Mouse (Mus musculus): ENCODE data around the gene Tmem141. TPM values are rescaled to one million over a fixed set of nuclear protein-coding genes. Genes with fewer than 3 reads are reported as not detected.
A peak's percentile ranks its signal among the peaks of the same experiment; 100 is the strongest.

The Tmem141 gene
- total and polyA plus RNA-seq, 2 experiments: 28.5 to 40.9 TPM

DNA sequence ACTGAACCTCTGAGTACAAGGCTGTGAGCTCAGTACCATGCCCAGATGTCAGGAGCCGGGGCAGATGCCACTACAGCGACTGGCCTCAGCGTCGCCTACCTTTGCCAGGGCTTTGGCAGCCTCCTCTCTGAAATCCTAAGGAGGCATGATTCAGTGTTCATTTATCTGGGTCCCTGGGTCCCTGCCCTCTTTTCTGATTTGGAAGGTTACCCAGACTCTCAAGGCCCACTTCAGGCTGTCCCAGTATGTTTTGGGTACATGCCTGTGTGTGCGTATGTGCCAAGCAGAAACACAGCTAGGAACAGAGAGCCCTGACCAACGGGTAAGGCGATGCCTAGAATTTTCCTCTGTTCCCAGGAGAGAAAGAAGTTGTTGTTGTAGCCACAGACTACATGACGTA lies 38.5 kb upstream of the Tmem141 start:
- Histone ChIP-seq H3K9ac (ENCODE audit: low read depth, low read length) (no peak overlapping the region), H3K27me3 (ENCODE audit: control insufficient read depth, insufficient read depth, low read length) (no peaks in the 10 kb centered on the region), H3K79me2 (ENCODE audit: control insufficient read depth, insufficient read depth, low read length) (no peaks in the 10 kb centered on the region), H3K36me3 (ENCODE audit: control insufficient read depth, insufficient read depth, low read length) (no peaks in the 10 kb centered on the region), H3K27ac (replicated peaks; ENCODE audit: insufficient read depth, low read depth, low read length) (no peak overlapping the region), H3K4me1 (ENCODE audit: control insufficient read depth, insufficient read depth, low read length) (peaks cover 5% of the 10 kb centered on the region; the same call in 1 of the 2 replicates), H3K4me3 (ENCODE audit: insufficient read depth, low read depth, low read length) (no peak overlapping the region)
- 95% methylated on average over 8 of the region's 8 CpGs for WGBS
- DNase-seq (ENCODE audit: extremely low read depth, low read depth, low spot score): no peak
- no peak for TF ChIP-seq CTCF (IDR thresholded peaks at IDR 0.05; ENCODE audit: low read depth, low read length)
- TF ChIP-seq POLR2A (IDR thresholded peaks at IDR 0.05; ENCODE audit: extremely low read depth, insufficient read depth, low read length): no peak

DNA sequence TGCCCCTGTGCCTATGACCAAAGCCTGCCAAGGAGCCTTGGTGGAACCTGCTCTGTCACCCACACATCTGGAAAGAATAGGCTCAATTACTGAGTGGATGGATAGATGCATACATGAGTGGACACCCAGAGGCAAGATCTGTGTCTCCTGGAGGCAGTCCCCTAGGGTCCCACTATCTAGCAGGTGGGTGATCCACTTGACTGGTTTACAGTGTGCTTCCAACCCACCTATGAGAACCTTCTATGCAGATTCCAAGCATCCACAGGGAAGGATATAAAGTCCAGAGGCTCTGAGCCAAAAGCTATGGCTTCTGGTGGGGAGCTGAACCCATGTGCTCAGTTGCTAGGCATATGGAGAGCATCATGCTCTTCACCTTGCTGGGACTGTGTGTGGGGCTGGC lies 35.8 kb upstream of the Tmem141 start, which contains the start of gene Lcn5:
Gene Lcn5 (plus strand): TSS at position 301 of the 400 bp plus-strand sequence.
- TF ChIP-seq POLR2A (IDR thresholded peaks at IDR 0.05; ENCODE audit: extremely low read depth, insufficient read depth, low read length) (no peak), CTCF (IDR thresholded peaks at IDR 0.05; ENCODE audit: low read depth, low read length) (no peak)
- no peak within 1 kb of the TSS for H3K4me3 ChIP-seq (ENCODE audit: insufficient read depth, low read depth, low read length)

DNA sequence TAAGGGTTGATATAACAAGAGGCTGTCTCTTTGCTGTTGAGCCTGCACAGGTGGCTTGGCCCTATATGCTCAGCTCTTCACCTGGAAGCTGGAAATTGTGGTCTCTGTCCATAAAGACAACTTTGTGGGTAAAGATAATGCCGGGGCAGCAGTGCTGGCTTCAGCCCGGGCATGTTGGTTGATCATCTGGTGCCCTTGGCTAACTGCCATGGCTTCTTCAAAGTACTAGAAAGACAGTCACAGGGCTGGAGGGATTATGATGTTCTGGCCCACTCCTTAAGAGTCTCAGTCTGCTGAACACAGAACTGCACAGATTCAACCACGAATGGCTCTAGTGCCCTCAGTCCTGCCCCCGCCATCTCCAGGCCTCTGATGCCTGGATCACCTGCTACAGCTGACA lies 35.4 kb upstream of the Tmem141 start:
- Histone ChIP-seq H3K4me3 (ENCODE audit: insufficient read depth, low read depth, low read length) (no peak overlapping the region), H3K4me1 (ENCODE audit: control insufficient read depth, insufficient read depth, low read length) (0 out of 2 replicates have a peak, but pooled peaks cover 3% of the 10 kb centered on the region), H3K36me3 (ENCODE audit: control insufficient read depth, insufficient read depth, low read length) (no peaks in the 10 kb centered on the region), H3K9ac (ENCODE audit: low read depth, low read length) (no peak overlapping the region), H3K27me3 (ENCODE audit: control insufficient read depth, insufficient read depth, low read length) (no peaks in the 10 kb centered on the region), H3K27ac (replicated peaks; ENCODE audit: insufficient read depth, low read depth, low read length) (no peak overlapping the region), H3K79me2 (ENCODE audit: control insufficient read depth, insufficient read depth, low read length) (no peaks in the 10 kb centered on the region)
- 60% methylated on average over 4 of the region's 4 CpGs for WGBS
- peak; percentile 17 for DNase-seq (ENCODE audit: extremely low read depth, low read depth, low spot score)
- TF ChIP-seq POLR2A (IDR thresholded peaks at IDR 0.05; ENCODE audit: extremely low read depth, insufficient read depth, low read length) (no peak), CTCF (IDR thresholded peaks at IDR 0.05; ENCODE audit: low read depth, low read length) (no peak)

More for the DNA sequence above, 35.8 kb upstream of the Tmem141 start, which contains the start of gene Lcn5:
- no peak within 1 kb of the TSS for H3K9ac ChIP-seq (ENCODE audit: low read depth, low read length)
- no peaks in the 10 kb centered on the region for H3K79me2 ChIP-seq (ENCODE audit: control insufficient read depth, insufficient read depth, low read length)
- H3K27me3 ChIP-seq (ENCODE audit: control insufficient read depth, insufficient read depth, low read length): no peaks in the 10 kb centered on the region
- H3K4me1 ChIP-seq (ENCODE audit: control insufficient read depth, insufficient read depth, low read length): 0 out of 2 replicates have a peak, but pooled peaks cover 3% of the 10 kb centered on the region
- H3K36me3 ChIP-seq (ENCODE audit: control insufficient read depth, insufficient read depth, low read length): no peaks in the 10 kb centered on the region
- DNase-seq (ENCODE audit: extremely low read depth, low read depth, low spot score): no peak
- no peak within 1 kb of the TSS for H3K27ac ChIP-seq (replicated peaks; ENCODE audit: insufficient read depth, low read depth, low read length)

DNA sequence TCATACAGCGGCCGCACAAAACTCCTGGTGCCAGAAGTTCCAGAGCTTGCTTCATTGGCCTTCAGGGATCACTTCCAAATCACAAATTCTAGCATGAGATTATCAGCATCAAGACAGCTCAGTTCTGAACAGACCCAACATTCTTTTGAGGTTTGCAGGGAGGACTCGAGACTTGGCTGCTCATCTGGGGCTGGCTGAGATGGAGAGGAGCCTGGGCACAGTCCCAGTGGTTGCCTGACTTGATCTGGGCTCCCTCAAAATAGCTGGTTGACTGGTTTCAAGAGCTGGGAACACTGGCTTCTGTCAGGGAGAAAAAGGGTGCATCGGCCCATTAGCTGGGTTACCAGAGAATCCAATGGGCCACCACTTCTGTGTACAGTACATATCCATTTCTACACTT lies 34.9 kb upstream of the Tmem141 start:
- Histone ChIP-seq H3K27me3 (ENCODE audit: control insufficient read depth, insufficient read depth, low read length) (no peaks in the 10 kb centered on the region), H3K27ac (replicated peaks; ENCODE audit: insufficient read depth, low read depth, low read length) (no peak overlapping the region), H3K4me3 (ENCODE audit: insufficient read depth, low read depth, low read length) (no peak overlapping the region), H3K4me1 (ENCODE audit: control insufficient read depth, insufficient read depth, low read length) (0 out of 2 replicates have a peak, but pooled peaks cover 3% of the 10 kb centered on the region), H3K36me3 (ENCODE audit: control insufficient read depth, insufficient read depth, low read length) (no peaks in the 10 kb centered on the region), H3K79me2 (ENCODE audit: control insufficient read depth, insufficient read depth, low read length) (no peaks in the 10 kb centered on the region), H3K9ac (ENCODE audit: low read depth, low read length) (no peak overlapping the region)
- DNase-seq (ENCODE audit: extremely low read depth, low read depth, low spot score): peak; percentile 16
- 82% methylated on average over 4 of the region's 4 CpGs for WGBS
- TF ChIP-seq POLR2A (IDR thresholded peaks at IDR 0.05; ENCODE audit: extremely low read depth, insufficient read depth, low read length): no peak
- no peak for TF ChIP-seq CTCF (IDR thresholded peaks at IDR 0.05; ENCODE audit: low read depth, low read length)

DNA sequence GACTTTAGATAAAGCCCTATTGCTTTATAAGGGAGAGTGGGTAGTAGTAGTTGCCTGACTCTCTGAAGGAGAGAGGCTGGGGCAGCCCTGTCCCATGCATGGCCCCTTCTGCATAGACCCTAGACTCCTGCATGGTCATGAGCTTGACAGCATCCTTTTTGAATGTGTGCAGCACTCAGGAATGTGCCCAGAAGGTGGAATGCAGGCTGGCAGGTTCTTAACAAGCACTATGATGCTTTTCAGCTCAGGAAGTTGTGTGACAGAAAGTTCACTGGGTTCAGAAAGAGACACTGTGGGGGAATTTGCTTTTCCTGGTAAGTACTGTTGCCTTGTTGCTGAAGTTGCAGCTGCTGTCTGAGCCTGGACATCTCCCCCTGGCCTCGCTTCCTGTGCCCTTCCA lies 32.7 kb upstream of the Tmem141 start:
- no peak overlapping the region for H3K4me3 ChIP-seq (ENCODE audit: insufficient read depth, low read depth, low read length)

DNA sequence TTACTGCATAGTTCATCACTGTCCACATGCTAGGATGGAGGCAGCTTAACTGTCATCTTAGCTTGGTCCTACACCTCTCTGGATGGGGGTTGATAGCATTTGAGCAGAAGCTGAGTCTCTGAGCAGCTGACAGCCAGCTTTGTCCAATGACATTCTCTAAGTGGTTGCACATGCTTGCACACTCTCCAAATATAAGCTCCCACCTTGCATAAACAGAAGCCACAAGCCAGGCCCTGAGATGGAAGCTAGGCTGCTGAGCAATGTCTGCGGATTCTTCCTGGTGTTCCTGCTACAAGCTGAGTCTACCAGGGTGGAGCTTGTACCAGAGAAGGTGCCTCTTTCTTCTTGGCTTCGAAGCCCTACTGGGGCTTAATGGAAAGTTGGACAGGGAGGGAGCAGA lies 31.1 kb upstream of the Tmem141 start, which contains the start of gene Lcn8:
Gene Lcn8 (plus strand): TSS at position 219 of the 400 bp plus-strand sequence.
- H3K4me3 ChIP-seq (ENCODE audit: insufficient read depth, low read depth, low read length): no peak within 1 kb of the TSS
- H3K9ac ChIP-seq (ENCODE audit: low read depth, low read length): no peak within 1 kb of the TSS
- H3K79me2 ChIP-seq (ENCODE audit: control insufficient read depth, insufficient read depth, low read length): no peaks in the 10 kb centered on the region
- no peak for TF ChIP-seq CTCF (IDR thresholded peaks at IDR 0.05; ENCODE audit: low read depth, low read length)
- no peak for TF ChIP-seq POLR2A (IDR thresholded peaks at IDR 0.05; ENCODE audit: extremely low read depth, insufficient read depth, low read length)
- no peaks in the 10 kb centered on the region for H3K36me3 ChIP-seq (ENCODE audit: control insufficient read depth, insufficient read depth, low read length)
- no peak for DNase-seq (ENCODE audit: extremely low read depth, low read depth, low spot score)
- WGBS: 73% methylated on average over 2 of the region's 2 CpGs
- H3K27ac ChIP-seq (replicated peaks; ENCODE audit: insufficient read depth, low read depth, low read length): no peak within 1 kb of the TSS
- no peaks in the 10 kb centered on the region for H3K4me1 ChIP-seq (ENCODE audit: control insufficient read depth, insufficient read depth, low read length)
- no peaks in the 10 kb centered on the region for H3K27me3 ChIP-seq (ENCODE audit: control insufficient read depth, insufficient read depth, low read length)

More for the DNA sequence above, 32.7 kb upstream of the Tmem141 start:
- DNase-seq (ENCODE audit: extremely low read depth, low read depth, low spot score): no peak
- Histone ChIP-seq H3K79me2 (ENCODE audit: control insufficient read depth, insufficient read depth, low read length) (no peaks in the 10 kb centered on the region), H3K9ac (ENCODE audit: low read depth, low read length) (no peak overlapping the region), H3K27me3 (ENCODE audit: control insufficient read depth, insufficient read depth, low read length) (no peaks in the 10 kb centered on the region), H3K4me1 (ENCODE audit: control insufficient read depth, insufficient read depth, low read length) (0 out of 2 replicates have a peak, but pooled peaks cover 3% of the 10 kb centered on the region), H3K36me3 (ENCODE audit: control insufficient read depth, insufficient read depth, low read length) (no peaks in the 10 kb centered on the region), H3K27ac (replicated peaks; ENCODE audit: insufficient read depth, low read depth, low read length) (no peak overlapping the region)
- 72% methylated on average over 1 of the region's 1 CpGs for WGBS
- TF ChIP-seq CTCF (IDR thresholded peaks at IDR 0.05; ENCODE audit: low read depth, low read length) (no peak), POLR2A (IDR thresholded peaks at IDR 0.05; ENCODE audit: extremely low read depth, insufficient read depth, low read length) (no peak)
